Mouse (Mus musculus): Measurements from ENCODE around the gene Fam83g. TPM values are rescaled to one million over a fixed set of nuclear protein-coding genes. Genes with fewer than 3 reads are reported as not detected.
A peak's percentile ranks its signal among the peaks of the same experiment; 100 is the strongest.

Gene Fam83g
- polyA plus RNA-seq, 1 experiment from 2014 or later = 1.6 TPM

DNA sequence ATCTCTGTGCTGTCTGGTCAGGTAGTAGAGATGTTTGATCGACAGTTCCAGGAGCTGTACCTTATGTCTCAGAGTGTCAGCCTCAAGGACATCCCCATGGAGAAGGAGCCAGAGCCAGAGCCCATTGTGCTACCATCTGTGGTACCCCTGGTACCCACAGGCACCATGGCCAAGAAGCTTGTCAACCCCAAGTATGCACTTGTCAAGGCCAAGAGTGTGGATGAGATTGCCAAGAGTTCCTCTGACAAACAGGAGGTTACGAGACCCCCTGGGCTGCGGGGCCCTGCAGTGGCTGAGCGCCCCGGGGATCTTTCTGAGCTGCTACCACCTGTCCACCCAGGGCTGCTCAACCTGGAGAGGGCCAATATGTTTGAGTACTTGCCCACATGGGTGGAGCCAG lies 18.6 kb downstream of the Fam83g start:
- ATAC-seq (ENCODE audit: extremely low read depth, insufficient number of reproducible peaks, low FRiP score, low TSS enrichment) = no peak
- Histone ChIP-seq H3K27me3 (replicated peaks) (no peaks in the 10 kb centered on the region), H3K4me1 (no peaks in the 10 kb centered on the region), H3K27ac (replicated peaks) (no peak overlapping the region), H3K4me2 (no peak overlapping the region), H3K9me3 (no peaks in the 10 kb centered on the region), H3K4me3 (no peak overlapping the region), H3K9ac (no peak overlapping the region), H3K36me3 (no peaks in the 10 kb centered on the region)
- 91% methylated on average over 5 of the region's 5 CpGs for WGBS

DNA sequence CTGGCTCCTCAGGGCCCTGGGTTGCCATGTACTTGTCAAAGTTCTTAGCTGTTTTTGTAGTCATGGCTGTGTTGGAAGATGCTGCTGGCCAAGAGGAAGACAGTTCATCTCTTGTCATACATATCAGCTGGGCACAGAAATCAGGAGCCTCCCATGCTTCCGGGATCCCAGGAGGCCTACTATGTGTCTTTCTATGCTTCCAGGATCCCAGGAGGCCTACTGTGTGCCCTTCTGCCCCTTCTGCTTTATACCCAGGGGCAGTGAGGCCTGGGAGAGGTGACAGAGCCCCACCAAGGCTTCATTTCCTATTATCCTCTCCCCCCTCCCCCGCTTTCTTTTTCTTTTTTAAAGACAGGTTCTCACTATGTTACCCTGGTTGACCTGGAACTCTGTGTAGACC lies 21.7 kb downstream of the Fam83g start:
- H3K4me1 ChIP-seq = no peaks in the 10 kb centered on the region
- H3K4me2 ChIP-seq = no peak overlapping the region
- no peak overlapping the region for H3K4me3 ChIP-seq
- ATAC-seq (ENCODE audit: extremely low read depth, insufficient number of reproducible peaks, low FRiP score, low TSS enrichment) = no peak
- H3K36me3 ChIP-seq = no peaks in the 10 kb centered on the region
- H3K9ac ChIP-seq = no peak overlapping the region
- H3K27me3 ChIP-seq (replicated peaks) = no peaks in the 10 kb centered on the region
- no peak overlapping the region for H3K27ac ChIP-seq (replicated peaks)
- 87% methylated on average over 2 of the region's 2 CpGs for WGBS
- no peaks in the 10 kb centered on the region for H3K9me3 ChIP-seq

DNA sequence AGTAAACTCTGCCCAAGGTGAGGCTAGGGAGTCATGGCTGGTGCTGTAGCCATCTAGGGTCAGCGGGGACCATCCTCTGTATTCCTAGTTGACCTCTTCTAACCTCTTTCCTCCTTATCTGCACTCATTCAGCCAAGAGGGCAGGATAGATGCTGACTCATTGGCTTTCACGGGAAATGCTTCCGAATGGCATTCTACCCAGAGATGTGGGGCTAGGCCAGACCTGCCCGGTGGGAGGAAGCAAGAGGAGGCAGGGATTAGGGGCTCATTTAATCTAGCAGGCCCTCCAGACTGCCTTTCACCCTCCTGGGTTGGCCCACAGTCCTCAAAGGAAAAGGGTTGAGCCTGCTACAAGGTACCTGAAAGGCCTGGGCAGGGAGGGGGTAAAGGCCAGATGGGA lies 22.3 kb downstream of the Fam83g start:
- ATAC-seq (ENCODE audit: extremely low read depth, insufficient number of reproducible peaks, low FRiP score, low TSS enrichment) = no peak
- Histone ChIP-seq H3K4me1 (no peaks in the 10 kb centered on the region), H3K4me2 (no peak overlapping the region), H3K4me3 (no peak overlapping the region), H3K27me3 (replicated peaks) (no peaks in the 10 kb centered on the region), H3K9ac (no peak overlapping the region), H3K9me3 (no peaks in the 10 kb centered on the region), H3K27ac (replicated peaks) (no peak overlapping the region), H3K36me3 (no peaks in the 10 kb centered on the region)
- 19% methylated on average over 4 of the region's 4 CpGs for WGBS

- H3K27ac ChIP-seq (replicated peaks) = no peak overlapping the region
- WGBS = 59% methylated on average over 3 of the region's 3 CpGs
- H3K9me3 ChIP-seq = no peaks in the 10 kb centered on the region
- H3K4me3 ChIP-seq = no peak overlapping the region
- H3K4me2 ChIP-seq = no peak overlapping the region
- no peaks in the 10 kb centered on the region for H3K27me3 ChIP-seq (replicated peaks)
- H3K9ac ChIP-seq = no peak overlapping the region
- no peak for ATAC-seq (ENCODE audit: extremely low read depth, insufficient number of reproducible peaks, low FRiP score, low TSS enrichment)
- H3K36me3 ChIP-seq = no peaks in the 10 kb centered on the region
- no peaks in the 10 kb centered on the region for H3K4me1 ChIP-seq
Observed at GRCm38 (mm10) chr11:61708928-61709327, 25.0 kb downstream of the Fam83g start.

- Histone ChIP-seq H3K36me3 (no peaks in the 10 kb centered on the region), H3K9me3 (no peaks in the 10 kb centered on the region), H3K4me2 (no peak overlapping the region), H3K9ac (no peak overlapping the region), H3K27me3 (replicated peaks) (no peaks in the 10 kb centered on the region), H3K4me3 (no peak overlapping the region), H3K4me1 (peaks cover 4% of the 10 kb centered on the region; the same call in 1 of the 2 replicates), H3K27ac (replicated peaks) (no peak overlapping the region)
- 60% methylated on average over 15 of the region's 15 CpGs for WGBS
- no peak for ATAC-seq (ENCODE audit: extremely low read depth, insufficient number of reproducible peaks, low FRiP score, low TSS enrichment)
Observed at GRCm38 (mm10) chr11:61713157-61713855, 29.4 kb downstream of the Fam83g start.

- no peaks in the 10 kb centered on the region for H3K27me3 ChIP-seq (replicated peaks)
- 33% methylated on average over 11 of the region's 11 CpGs for WGBS
- H3K4me1 ChIP-seq = peaks cover 4% of the 10 kb centered on the region; the same call in 1 of the 2 replicates
- H3K4me3 ChIP-seq = no peak overlapping the region
- 0 out of 2 replicates have a peak overlapping the region, but pooled peaks have one; percentile 14 for H3K9ac ChIP-seq
- no peaks in the 10 kb centered on the region for H3K36me3 ChIP-seq
- no peak; the same call in 1 of the 2 replicates for ATAC-seq (ENCODE audit: extremely low read depth, insufficient number of reproducible peaks, low FRiP score, low TSS enrichment)
- H3K9me3 ChIP-seq = no peaks in the 10 kb centered on the region
- no peak overlapping the region for H3K27ac ChIP-seq (replicated peaks)
- no peak overlapping the region for H3K4me2 ChIP-seq
Observed at GRCm38 (mm10) chr11:61714346-61715117, 30.6 kb downstream of the Fam83g start.

GRCm38 (mm10) chr11:61715130-61715529 lies 31.2 kb downstream of the Fam83g start:
- Histone ChIP-seq H3K4me3 (no peak overlapping the region), H3K9me3 (no peaks in the 10 kb centered on the region), H3K4me2 (no peak overlapping the region), H3K4me1 (peaks cover 4% of the 10 kb centered on the region; the same call in 1 of the 2 replicates), H3K27ac (replicated peaks) (no peak overlapping the region), H3K27me3 (replicated peaks) (no peaks in the 10 kb centered on the region), H3K9ac (no peak overlapping the region), H3K36me3 (no peaks in the 10 kb centered on the region)
- ATAC-seq (ENCODE audit: extremely low read depth, insufficient number of reproducible peaks, low FRiP score, low TSS enrichment) = no peak
- 51% methylated on average over 6 of the region's 6 CpGs for WGBS

GRCm38 (mm10) chr11:61717990-61718389 lies 34.1 kb downstream of the Fam83g start:
- no peak overlapping the region for H3K4me3 ChIP-seq
- H3K9ac ChIP-seq = no peak overlapping the region
- peaks cover 4% of the 10 kb centered on the region; the same call in 1 of the 2 replicates for H3K4me1 ChIP-seq
- H3K4me2 ChIP-seq = no peak overlapping the region
- WGBS = 51% methylated on average over 5 of the region's 5 CpGs
- H3K9me3 ChIP-seq = no peaks in the 10 kb centered on the region
- no peaks in the 10 kb centered on the region for H3K36me3 ChIP-seq
- H3K27ac ChIP-seq (replicated peaks) = no peak overlapping the region
- H3K27me3 ChIP-seq (replicated peaks) = no peaks in the 10 kb centered on the region
- no peak for ATAC-seq (ENCODE audit: extremely low read depth, insufficient number of reproducible peaks, low FRiP score, low TSS enrichment)

GRCm38 (mm10) chr11:61719387-61719786 lies 35.5 kb downstream of the Fam83g start:
- H3K27ac ChIP-seq (replicated peaks) = no peak overlapping the region
- no peak overlapping the region for H3K4me3 ChIP-seq
- H3K36me3 ChIP-seq = no peaks in the 10 kb centered on the region
- H3K9ac ChIP-seq = no peak overlapping the region
- WGBS = 54% methylated on average over 3 of the region's 3 CpGs
- H3K4me2 ChIP-seq = no peak overlapping the region
- peaks cover 4% of the 10 kb centered on the region; the same call in 1 of the 2 replicates for H3K4me1 ChIP-seq
- no peaks in the 10 kb centered on the region for H3K27me3 ChIP-seq (replicated peaks)
- no peak for ATAC-seq (ENCODE audit: extremely low read depth, insufficient number of reproducible peaks, low FRiP score, low TSS enrichment)
- no peaks in the 10 kb centered on the region for H3K9me3 ChIP-seq

- no peak overlapping the region for H3K4me2 ChIP-seq
- no peak overlapping the region for H3K9ac ChIP-seq
- WGBS = 63% methylated on average over 8 of the region's 8 CpGs
- no peak overlapping the region for H3K27ac ChIP-seq (replicated peaks)
- no peak overlapping the region for H3K4me3 ChIP-seq
- no peak for ATAC-seq (ENCODE audit: extremely low read depth, insufficient number of reproducible peaks, low FRiP score, low TSS enrichment)
- H3K36me3 ChIP-seq = no peaks in the 10 kb centered on the region
- H3K9me3 ChIP-seq = no peaks in the 10 kb centered on the region
- no peaks in the 10 kb centered on the region for H3K27me3 ChIP-seq (replicated peaks)
- H3K4me1 ChIP-seq = peaks cover 3% of the 10 kb centered on the region; the same call in 1 of the 2 replicates
Observed at GRCm38 (mm10) chr11:61719826-61720225, 35.9 kb downstream of the Fam83g start.

DNA sequence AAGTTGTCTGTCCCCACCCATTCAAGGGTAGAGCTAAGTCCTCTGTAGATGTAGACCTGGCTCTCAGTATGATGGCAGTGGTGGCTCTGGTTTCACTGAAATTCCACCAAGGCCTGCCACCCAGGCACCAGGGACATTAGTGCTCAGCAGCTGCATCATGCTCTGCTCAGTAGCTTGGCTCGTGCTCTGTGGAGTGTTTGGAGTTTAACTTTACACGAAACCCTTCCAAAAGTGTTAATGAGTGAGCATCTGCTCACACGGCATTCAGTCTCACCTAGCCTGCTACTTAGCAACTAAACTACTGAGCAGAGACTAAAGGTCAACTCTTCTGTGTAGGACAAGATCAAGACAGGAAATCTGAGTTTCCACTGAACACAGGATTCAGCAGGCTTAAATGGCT lies 36.7 kb downstream of the Fam83g start, which contains the start of gene Slc5a10:
Gene Slc5a10, minus strand, starts transcription at position 191 of the 400 bp plus-strand sequence.
- Histone ChIP-seq H3K9ac (no peak within 1 kb of the TSS), H3K4me1 (no peaks in the 10 kb centered on the region), H3K4me3 (no peak within 1 kb of the TSS), H3K36me3 (no peaks in the 10 kb centered on the region), H3K27ac (replicated peaks) (no peak within 1 kb of the TSS), H3K27me3 (replicated peaks) (no peaks in the 10 kb centered on the region), H3K9me3 (no peaks in the 10 kb centered on the region), H3K4me2 (no peak within 1 kb of the TSS)
- ATAC-seq (ENCODE audit: extremely low read depth, insufficient number of reproducible peaks, low FRiP score, low TSS enrichment) = no peak
- 67% methylated on average over 3 of the region's 3 CpGs for WGBS
